Mouse (Mus musculus): ENCODE data around the gene Chrm4.
A peak's percentile ranks its signal among the peaks of the same experiment; 100 is the strongest.

The Chrm4 gene

GRCm38 (mm10) chr2:91922586-91923414, 4.2 kb upstream of the Chrm4 start:
- DNase-seq = no peak

DNA sequence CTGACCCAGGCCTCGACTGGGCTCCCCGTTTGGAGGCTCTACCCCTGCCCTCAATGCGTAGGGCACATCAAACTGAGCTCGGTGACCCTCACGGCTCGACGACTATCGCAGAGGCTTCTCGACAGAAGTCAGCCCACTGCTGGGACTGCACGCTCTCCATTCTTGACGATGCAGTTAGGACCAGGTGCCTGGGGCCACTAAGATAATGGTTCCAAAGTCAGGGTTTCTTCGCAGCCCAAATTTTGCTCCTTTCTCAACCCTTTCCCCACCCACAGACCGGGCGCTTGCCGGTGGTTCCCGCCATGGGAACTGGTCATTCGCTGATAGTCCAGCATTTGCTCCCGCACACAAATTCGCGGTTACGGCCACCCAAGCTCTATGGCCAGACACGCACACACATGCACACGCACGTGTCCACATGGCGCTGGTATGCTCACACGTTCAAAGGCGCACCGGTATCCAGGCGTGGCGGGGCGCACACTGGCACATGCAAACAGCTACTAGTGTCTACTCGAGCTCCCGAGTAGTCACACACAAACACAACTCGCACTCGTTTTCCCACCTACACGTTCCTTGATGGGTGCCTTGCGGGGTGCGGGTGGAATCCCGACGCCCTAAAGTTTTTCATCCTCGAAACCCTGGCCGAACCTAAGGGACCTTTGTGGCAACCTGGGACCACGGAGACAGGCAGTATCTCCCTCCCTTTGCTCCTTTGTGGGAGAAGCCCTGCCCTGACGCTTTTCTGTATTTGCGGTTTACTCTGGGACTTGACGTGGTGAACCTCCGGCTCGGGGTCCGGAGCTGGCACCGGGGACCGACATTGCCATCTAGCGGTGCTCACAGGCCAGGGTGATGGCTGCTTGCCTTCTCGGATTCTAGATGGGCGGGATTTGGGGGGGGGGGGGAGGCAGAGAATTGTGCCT, 3.4 kb upstream of the Chrm4 start:
- DNase-seq = peak in 1 of 2 experiments; percentile 65

DNA sequence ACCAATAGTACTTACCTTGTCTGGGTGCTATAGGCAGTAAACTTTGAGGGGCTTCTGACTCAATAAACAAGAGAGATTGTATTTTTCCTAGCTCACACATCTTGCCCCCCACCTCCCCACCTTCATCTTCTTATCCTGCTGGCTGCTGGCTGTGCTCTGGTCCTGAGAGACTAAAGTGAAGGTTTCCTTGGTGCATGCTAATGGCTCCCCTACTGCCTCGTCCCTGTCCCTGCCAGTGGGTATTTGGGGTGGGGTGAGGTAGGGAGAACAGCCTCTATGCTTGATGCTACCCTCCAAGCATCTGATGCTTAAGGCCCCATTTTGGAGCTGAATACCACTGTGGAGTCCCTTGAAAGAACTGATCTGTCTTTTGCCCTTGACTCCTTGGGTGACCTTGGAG, 2.3 kb upstream of the Chrm4 start:
- no peak for DNase-seq

DNA sequence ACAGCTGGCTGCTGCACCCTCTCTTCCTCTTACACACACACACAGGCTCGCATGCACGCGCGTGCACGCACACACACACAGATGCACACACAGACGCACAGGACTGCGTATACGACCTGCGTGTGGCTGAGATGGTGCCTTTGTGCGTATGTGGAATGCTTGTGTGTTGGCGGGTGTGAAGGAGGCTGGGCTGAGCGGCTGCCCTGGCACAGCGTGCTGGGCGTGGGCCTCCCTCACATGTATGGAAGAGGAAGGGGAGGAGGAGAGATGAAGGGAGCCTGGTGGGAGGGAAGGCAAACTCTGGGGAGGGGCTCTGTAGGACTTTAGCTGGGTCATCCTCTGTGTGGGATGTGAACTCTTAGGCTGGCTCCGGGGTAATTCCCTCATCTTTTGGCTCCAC, 1.6 kb upstream of the Chrm4 start:
- DNase-seq = no peak

GRCm38 (mm10) chr2:91927826-91928533, 931 bp downstream of the Chrm4 start:
- DNase-seq = peak; percentile 52 to 77

DNA sequence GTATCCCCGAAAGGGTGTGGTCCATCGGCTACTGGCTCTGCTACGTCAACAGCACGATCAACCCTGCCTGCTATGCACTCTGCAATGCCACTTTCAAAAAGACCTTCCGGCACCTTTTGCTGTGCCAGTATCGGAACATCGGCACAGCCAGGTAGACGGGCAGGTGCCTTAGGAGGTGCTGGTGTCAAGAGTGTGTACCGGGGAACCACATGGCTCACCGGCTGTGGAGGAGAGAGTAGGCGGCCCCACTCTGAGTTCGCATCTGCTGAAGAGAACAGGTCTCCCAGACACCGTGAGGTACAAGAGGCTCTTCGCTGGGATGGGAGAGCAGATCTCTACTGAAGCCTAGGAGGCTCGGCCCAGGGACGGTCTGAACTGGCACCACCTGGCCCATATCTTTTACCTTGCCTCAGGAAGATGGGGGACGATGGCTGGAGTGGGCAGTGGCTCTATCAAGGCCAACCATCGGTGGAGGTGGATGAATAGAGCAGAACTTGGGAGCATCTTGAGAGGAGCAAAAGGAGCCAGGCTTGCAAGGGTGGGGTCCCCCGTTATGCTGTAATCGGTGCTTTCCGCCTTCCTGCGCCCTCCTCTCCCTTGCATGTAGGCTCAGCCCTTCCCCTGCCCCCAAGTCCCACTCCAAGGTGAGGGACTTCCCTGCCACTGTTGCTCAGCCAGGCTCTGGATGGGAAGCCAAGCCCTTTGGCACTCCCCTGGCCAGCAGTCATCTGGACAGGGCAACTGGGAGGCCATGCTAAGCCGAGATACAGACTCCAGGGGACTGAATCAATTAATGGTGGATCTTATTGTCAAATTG, 1.7 kb downstream of the Chrm4 start:
- no peak for DNase-seq

DNA sequence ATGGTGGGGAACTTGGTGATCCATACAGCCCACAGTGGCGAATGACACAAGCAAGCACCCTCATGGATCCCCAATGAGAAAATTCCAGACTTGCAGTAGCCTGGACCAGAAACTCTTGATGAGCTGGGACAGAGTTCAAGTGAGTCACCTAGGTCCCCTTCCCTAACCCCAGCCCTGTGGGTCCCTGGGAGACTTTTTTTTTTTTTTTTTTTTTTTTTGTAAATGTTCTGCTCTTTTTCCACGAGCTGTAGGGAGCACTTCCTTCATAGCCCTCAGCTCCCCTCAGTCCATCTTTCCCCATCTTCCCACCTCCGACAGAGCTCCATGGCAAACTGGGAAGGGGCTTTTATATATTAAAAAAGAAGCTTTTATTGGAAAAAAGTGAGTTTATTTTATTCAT, 2.4 kb downstream of the Chrm4 start:
- no peak for DNase-seq

DNA sequence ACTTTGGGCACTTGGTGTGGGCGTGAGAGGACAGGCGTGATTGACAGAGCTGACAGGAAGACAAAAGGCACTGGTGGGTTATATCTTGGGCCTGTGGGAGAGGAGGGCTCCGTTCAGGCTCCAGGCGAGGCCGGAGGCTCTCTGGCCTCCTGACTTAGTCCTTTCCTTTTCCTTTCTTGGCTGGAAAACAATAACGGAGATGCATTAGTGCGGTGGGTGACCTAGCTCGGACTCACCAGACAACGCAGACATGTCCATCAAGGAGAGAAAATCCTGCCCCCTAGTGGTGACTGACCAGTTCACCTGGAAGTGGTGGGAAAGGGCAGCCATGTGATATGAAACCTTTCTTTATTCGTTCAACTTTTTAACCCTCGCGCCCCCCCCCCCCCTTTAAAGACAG, 2.9 kb downstream of the Chrm4 start:
- DNase-seq = peak in 1 of 2 experiments; percentile 39

GRCm38 (mm10) chr2:91930761-91931291, 3.8 kb downstream of the Chrm4 start:
- DNase-seq = no peak

- DNase-seq = no peak
Measured at GRCm38 (mm10) chr2:91931328-91932159, 4.5 kb downstream of the Chrm4 start.

- DNase-seq = no peak
Measured at GRCm38 (mm10) chr2:91932160-91932711, 5.2 kb downstream of the Chrm4 start, which contains the start of gene Mdk. Gene Mdk (minus strand): TSS chr2:91932297.

- no peak for DNase-seq
Measured at GRCm38 (mm10) chr2:91932737-91933350, 5.8 kb downstream of the Chrm4 start.

DNA sequence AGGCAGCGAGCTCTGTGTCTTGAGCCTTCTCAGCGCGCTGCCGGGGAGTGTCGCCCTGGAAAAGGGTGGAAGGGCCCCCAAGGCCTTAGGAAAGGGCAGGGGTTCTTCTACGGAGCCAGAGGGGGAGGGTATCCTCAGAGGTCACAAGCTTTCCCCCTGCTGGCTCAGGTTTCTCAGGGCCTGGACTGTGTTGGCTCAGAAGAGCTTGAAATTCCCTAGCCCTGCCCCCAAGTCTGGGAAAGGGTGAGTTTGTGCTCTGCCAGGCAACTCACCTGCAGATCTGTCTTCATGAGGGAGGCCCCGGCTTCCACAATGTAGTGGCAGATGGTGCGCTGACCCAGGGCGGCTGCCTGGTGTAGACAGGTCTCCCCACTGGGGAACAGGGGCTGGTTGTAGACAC, 6.4 kb downstream of the Chrm4 start:
- DNase-seq = no peak

DNA sequence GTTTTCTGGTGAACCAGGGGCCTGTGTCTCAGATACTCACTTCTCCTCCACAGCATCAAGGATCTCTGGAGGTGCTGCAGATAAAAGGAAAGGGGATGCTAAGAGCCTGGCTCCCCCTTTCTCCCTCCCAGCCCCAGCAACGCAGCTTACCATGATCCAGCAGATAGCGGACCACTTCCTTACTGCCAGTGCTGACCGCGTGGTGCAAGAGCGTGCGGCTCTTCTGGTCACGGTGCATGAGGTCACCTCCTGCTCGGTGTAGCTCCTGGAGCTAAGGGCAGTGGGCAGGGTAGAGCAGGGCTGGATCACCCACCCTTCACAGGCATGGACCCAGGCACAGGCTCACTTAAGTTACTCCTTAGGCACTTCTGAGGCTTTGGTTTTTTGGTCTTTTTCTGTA, 7.0 kb downstream of the Chrm4 start:
- DNase-seq = no peak

- no peak for DNase-seq
Measured at GRCm38 (mm10) chr2:91934826-91935525, 7.9 kb downstream of the Chrm4 start.

DNA sequence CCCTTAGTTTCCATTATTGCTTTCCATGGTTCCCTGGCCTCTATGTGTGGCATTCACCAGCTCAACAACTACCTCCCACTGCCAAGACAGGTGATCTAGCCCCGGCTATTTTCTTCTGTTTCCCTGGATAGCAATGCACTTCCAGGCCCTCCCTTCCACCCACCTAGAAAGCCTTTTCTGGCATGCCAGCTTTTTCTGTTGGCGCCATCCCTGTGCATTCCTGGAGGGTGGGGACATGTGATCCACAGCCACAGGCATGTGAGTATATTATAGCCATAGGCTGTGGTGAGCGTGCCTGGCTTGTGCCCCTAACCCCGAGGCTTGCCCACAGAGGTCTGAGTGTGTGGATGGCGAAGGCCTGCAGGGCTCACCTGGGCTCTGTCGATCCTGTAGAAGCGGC, 9.1 kb downstream of the Chrm4 start:
- DNase-seq = no peak

- DNase-seq = no peak
Measured at GRCm38 (mm10) chr2:91939303-91939935, 12.4 kb downstream of the Chrm4 start.

- no peak for DNase-seq
Measured at GRCm38 (mm10) chr2:91942356-91942755, 15.3 kb downstream of the Chrm4 start.
